Mouse (Mus musculus): Measurements from ENCODE around the gene Smc6.

The Smc6 gene

GRCm38 (mm10) chr12:11286382-11286781, 20.7 kb downstream of the Smc6 start:
- no peak for DNase-seq

- no peak for DNase-seq
Measured at GRCm38 (mm10) chr12:11300858-11301257, 35.2 kb downstream of the Smc6 start.

GRCm38 (mm10) chr12:11306753-11307645, 41.3 kb downstream of the Smc6 start:
- no peak for DNase-seq

- no peak for DNase-seq
Measured at GRCm38 (mm10) chr12:11311106-11311505, 45.4 kb downstream of the Smc6 start.

- no peak for DNase-seq
Measured at GRCm38 (mm10) chr12:11313840-11314239, 48.2 kb downstream of the Smc6 start.

GRCm38 (mm10) chr12:11317671-11318070, 52.0 kb downstream of the Smc6 start:
- peak; percentile 41 for DNase-seq

GRCm38 (mm10) chr12:11324480-11324879, 58.8 kb downstream of the Smc6 start:
- DNase-seq, result no peak

GRCm38 (mm10) chr12:11326483-11326882, 60.8 kb downstream of the Smc6 start:
- DNase-seq, result no peak

- peak; percentile 75 for DNase-seq
Measured at GRCm38 (mm10) chr12:11336845-11337244, 71.2 kb downstream of the Smc6 start.

GRCm38 (mm10) chr12:11338251-11338650, 72.6 kb downstream of the Smc6 start:
- no peak for DNase-seq

- DNase-seq, result no peak
Measured at GRCm38 (mm10) chr12:11342020-11342600, 76.4 kb downstream of the Smc6 start.

- DNase-seq, result no peak
Measured at GRCm38 (mm10) chr12:11345963-11346362, 80.3 kb downstream of the Smc6 start.

GRCm38 (mm10) chr12:11348423-11348822, 82.7 kb downstream of the Smc6 start:
- no peak for DNase-seq

GRCm38 (mm10) chr12:11349870-11350269, 84.2 kb downstream of the Smc6 start:
- no peak for DNase-seq

- peak; percentile 83 for DNase-seq
Measured at GRCm38 (mm10) chr12:11350895-11351294, 85.2 kb downstream of the Smc6 start.

- no peak for DNase-seq
Measured at GRCm38 (mm10) chr12:11362435-11362834, 96.7 kb downstream of the Smc6 start.

GRCm38 (mm10) chr12:11364870-11365269, 99.2 kb downstream of the Smc6 start:
- peak; percentile 9 for DNase-seq

GRCm38 (mm10) chr12:11367099-11367765, 101.5 kb downstream of the Smc6 start:
- DNase-seq, result peak; percentile 56
